Mouse (Mus musculus) hindbrain, embryonic 16.5 days (tissue): ENCODE measurements around the gene Fkbp14. TPM values are rescaled to one million over a fixed set of nuclear protein-coding genes. Genes with fewer than 3 reads are reported as not detected.

ENCODE experiments used
- ATAC-seq: fragments of 200-750 bp; cut with Nextera tagmentation; 2 replicates; pipeline ENCODE4 v1.8.0; 2017; ENCODE audit warnings: moderate TSS enrichment, moderate library complexity
- H3K27ac ChIP-seq: fragments of 300-500 bp; sonication (generic); 2 replicates; pipeline ENCODE4 v1.5.1; 2014; ENCODE audit warnings: low read depth, mild to moderate bottlenecking, control low read depth, low read length, moderate library complexity
- H3K27me3 ChIP-seq: fragments of 300-500 bp; sonication (generic); replicated peaks from 2 replicates; pipeline ENCODE4 v1.6.1; 2014; ENCODE audit warnings: low read length; ENCODE audit not compliant: control insufficient read depth, insufficient read depth
- H3K36me3 ChIP-seq: fragments of 300-500 bp; sonication (generic); 2 replicates; pipeline ENCODE4 v1.6.1; 2014; ENCODE audit warnings: mild to moderate bottlenecking, low read length, moderate library complexity, mixed read lengths; ENCODE audit not compliant: control insufficient read depth, insufficient read depth
- H3K4me1 ChIP-seq: fragments of 300-500 bp; sonication (generic); 2 replicates; pipeline ENCODE4 v1.6.1; 2014; ENCODE audit warnings: low read depth, low read length; ENCODE audit not compliant: control insufficient read depth, insufficient read depth
- H3K4me2 ChIP-seq: fragments of 300-500 bp; sonication (generic); 2 replicates; pipeline ENCODE4 v1.6.1; 2014; ENCODE audit warnings: mild to moderate bottlenecking, low read length, control low read depth, moderate library complexity
- H3K4me3 ChIP-seq: fragments of 300-500 bp; sonication (generic); 2 replicates; pipeline ENCODE4 v1.5.1; 2014; ENCODE audit warnings: mild to moderate bottlenecking, low read length, control low read depth, moderate library complexity
- H3K9ac ChIP-seq: fragments of 300-500 bp; sonication (generic); 2 replicates; pipeline ENCODE4 v1.6.1; 2014; ENCODE audit warnings: low read depth, mild to moderate bottlenecking, control low read depth, low read length, moderate library complexity
- H3K9me3 ChIP-seq: fragments of 300-500 bp; sonication (generic); 2 replicates; pipeline ENCODE4 v1.6.1; 2014; ENCODE audit warnings: mild to moderate bottlenecking, low read length, moderate library complexity; ENCODE audit not compliant: control insufficient read depth
- WGBS: fragments of 180-500 bp; shearing (Covaris S2); extraction: QIAGEN DNeasy Blood & Tissue Kit; methylation state at CpG from one replicate; pipeline ENCODE4 v1.1.7; 2014; 5-methylcytosine and 5-hydroxymethylcytosine counted together
- polyA plus RNA-seq: library from polyadenylated mRNA; unstranded; fragments of >200 nt; fragmentation: Nextera tagmentation; extraction: Ambion mirVana; gene quantifications from 2 replicates; pipeline ENCODE4 v1.2.1, GENCODE M21; 2015

Gene Fkbp14
- 8.0 and 11.8 TPM in 2 replicates for polyA plus RNA-seq

GRCm38 (mm10) chr6:54597208-54597607 is at the start of gene Fkbp14:
Gene Fkbp14, minus strand, starts transcription at chr6:54597308.
- Histone ChIP-seq H3K27ac (no peak within 1 kb of the TSS), H3K9ac (no peak within 1 kb of the TSS), H3K36me3 (no peaks in the 10 kb centered on the region), H3K9me3 (no peaks in the 10 kb centered on the region), H3K4me1 (peaks cover 20% of the 10 kb centered on the region), H3K27me3 (no peaks in the 10 kb centered on the region), H3K4me3 (no peak within 1 kb of the TSS; the same call in 1 of the 2 replicates), H3K4me2 (peak within 1 kb of the TSS; percentile 72)
- 71% methylated on average over 4 of the region's 4 CpGs for WGBS
- no peak for ATAC-seq

- Histone ChIP-seq H3K4me2 (no peak overlapping the region), H3K9me3 (no peaks in the 10 kb centered on the region), H3K9ac (no peak overlapping the region), H3K4me3 (no peak overlapping the region), H3K27me3 (no peaks in the 10 kb centered on the region), H3K4me1 (no peaks in the 10 kb centered on the region), H3K36me3 (0 out of 2 replicates have a peak, but pooled peaks cover 2% of the 10 kb centered on the region), H3K27ac (no peak overlapping the region)
- no peak for ATAC-seq
- WGBS: 95% methylated on average over 4 of the region's 4 CpGs
Measured at GRCm38 (mm10) chr6:54643181-54643580, 46.1 kb upstream of the Fkbp14 start.

GRCm38 (mm10) chr6:54641953-54642352 is 44.8 kb upstream of the Fkbp14 start:
- H3K4me2 ChIP-seq: no peak overlapping the region
- H3K9ac ChIP-seq: no peak overlapping the region
- no peaks in the 10 kb centered on the region for H3K27me3 ChIP-seq
- 70% methylated on average over 2 of the region's 2 CpGs for WGBS
- H3K4me3 ChIP-seq: no peak overlapping the region
- H3K27ac ChIP-seq: no peak overlapping the region
- H3K4me1 ChIP-seq: no peaks in the 10 kb centered on the region
- 0 out of 2 replicates have a peak, but pooled peaks cover 2% of the 10 kb centered on the region for H3K36me3 ChIP-seq
- no peaks in the 10 kb centered on the region for H3K9me3 ChIP-seq
- ATAC-seq: no peak

GRCm38 (mm10) chr6:54639877-54640276 is 42.8 kb upstream of the Fkbp14 start:
- H3K9ac ChIP-seq: no peak overlapping the region
- no peak overlapping the region for H3K4me2 ChIP-seq
- no peak overlapping the region for H3K27ac ChIP-seq
- H3K4me1 ChIP-seq: no peaks in the 10 kb centered on the region
- H3K27me3 ChIP-seq: no peaks in the 10 kb centered on the region
- 81% methylated on average over 3 of the region's 3 CpGs for WGBS
- H3K4me3 ChIP-seq: no peak overlapping the region
- ATAC-seq: no peak
- H3K36me3 ChIP-seq: peaks cover 5% of the 10 kb centered on the region; the same call in 1 of the 2 replicates
- no peaks in the 10 kb centered on the region for H3K9me3 ChIP-seq

GRCm38 (mm10) chr6:54631462-54631861 is 34.4 kb upstream of the Fkbp14 start:
- no peak for ATAC-seq
- Histone ChIP-seq H3K4me3 (no peak overlapping the region), H3K9me3 (no peaks in the 10 kb centered on the region), H3K9ac (no peak overlapping the region), H3K4me2 (no peak overlapping the region), H3K36me3 (peaks cover 17% of the 10 kb centered on the region; the same call in 1 of the 2 replicates), H3K27me3 (no peaks in the 10 kb centered on the region), H3K27ac (no peak overlapping the region), H3K4me1 (no peaks in the 10 kb centered on the region)
- WGBS: 39% methylated on average over 3 of the region's 3 CpGs

- no peak overlapping the region for H3K9ac ChIP-seq
- WGBS: 38% methylated on average over 7 of the region's 7 CpGs
- no peak overlapping the region for H3K4me2 ChIP-seq
- peaks cover 20% of the 10 kb centered on the region; the same call in 1 of the 2 replicates for H3K36me3 ChIP-seq
- no peak overlapping the region for H3K27ac ChIP-seq
- H3K4me1 ChIP-seq: no peaks in the 10 kb centered on the region
- no peak overlapping the region for H3K4me3 ChIP-seq
- ATAC-seq: no peak
- no peaks in the 10 kb centered on the region for H3K9me3 ChIP-seq
- H3K27me3 ChIP-seq: no peaks in the 10 kb centered on the region
Measured at GRCm38 (mm10) chr6:54629734-54630133, 32.6 kb upstream of the Fkbp14 start.

- Histone ChIP-seq H3K27ac (no peak overlapping the region), H3K27me3 (no peaks in the 10 kb centered on the region), H3K9me3 (no peaks in the 10 kb centered on the region), H3K9ac (no peak overlapping the region), H3K4me1 (no peaks in the 10 kb centered on the region), H3K36me3 (peaks cover 18% of the 10 kb centered on the region; the same call in 1 of the 2 replicates), H3K4me3 (no peak overlapping the region), H3K4me2 (no peak overlapping the region)
- no peak for ATAC-seq
- WGBS: 95% methylated on average over 3 of the region's 3 CpGs
Measured at GRCm38 (mm10) chr6:54628381-54628780, 31.3 kb upstream of the Fkbp14 start.

- no peak overlapping the region for H3K4me3 ChIP-seq
- no peaks in the 10 kb centered on the region for H3K27me3 ChIP-seq
- H3K36me3 ChIP-seq: peaks cover 15% of the 10 kb centered on the region; the same call in 1 of the 2 replicates
- no peak overlapping the region for H3K27ac ChIP-seq
- no peak for ATAC-seq
- WGBS: 85% methylated on average over 4 of the region's 4 CpGs
- H3K9me3 ChIP-seq: no peaks in the 10 kb centered on the region
- H3K9ac ChIP-seq: no peak overlapping the region
- H3K4me1 ChIP-seq: no peaks in the 10 kb centered on the region
- no peak overlapping the region for H3K4me2 ChIP-seq
Measured at GRCm38 (mm10) chr6:54620357-54620756, 23.2 kb upstream of the Fkbp14 start.

- H3K4me2 ChIP-seq: no peak overlapping the region
- WGBS: 95% methylated on average over 7 of the region's 7 CpGs
- no peak for ATAC-seq
- no peaks in the 10 kb centered on the region for H3K9me3 ChIP-seq
- H3K4me1 ChIP-seq: no peaks in the 10 kb centered on the region
- no peak overlapping the region for H3K27ac ChIP-seq
- H3K27me3 ChIP-seq: no peaks in the 10 kb centered on the region
- no peak overlapping the region for H3K9ac ChIP-seq
- peaks cover 11% of the 10 kb centered on the region; the same call in 1 of the 2 replicates for H3K36me3 ChIP-seq
- H3K4me3 ChIP-seq: no peak overlapping the region
Measured at GRCm38 (mm10) chr6:54619530-54619929, 22.4 kb upstream of the Fkbp14 start.
